Mouse (Mus musculus) intestine, postnatal 0 days (tissue): ENCODE data around the gene C3. TPM values are rescaled to one million over a fixed set of nuclear protein-coding genes. Genes with fewer than 3 reads are reported as not detected.

Experiments
- ATAC-seq: fragments of 200-750 bp; cut with Nextera tagmentation; 2 replicates; pipeline ENCODE4 v1.8.0; 2017; ENCODE audit warnings: mild to moderate bottlenecking, moderate TSS enrichment, moderate library complexity
- H3K27ac ChIP-seq: fragments of 300-500 bp; sonication (generic); 2 replicates; pipeline ENCODE4 v1.5.1; 2014; ENCODE audit warnings: mild to moderate bottlenecking, low read depth, low read length, moderate library complexity
- H3K27me3 ChIP-seq: fragments of 300-500 bp; sonication (generic); replicated peaks from 2 replicates; pipeline ENCODE4 v1.6.1; 2014; ENCODE audit warnings: low read length, mixed read lengths; ENCODE audit not compliant: control insufficient read depth, insufficient read depth
- H3K36me3 ChIP-seq: fragments of 300-500 bp; sonication (generic); 2 replicates; pipeline ENCODE4 v1.6.1; 2014; ENCODE audit warnings: mild to moderate bottlenecking, moderate library complexity; ENCODE audit not compliant: control insufficient read depth, insufficient read depth
- H3K4me1 ChIP-seq: fragments of 300-500 bp; sonication (generic); replicated peaks from 2 replicates; pipeline ENCODE4 v1.6.1; 2014; ENCODE audit warnings: antibody characterized with exemption, low read length, mixed read lengths; ENCODE audit not compliant: control insufficient read depth, insufficient read depth
- H3K4me2 ChIP-seq: fragments of 300-500 bp; sonication (generic); replicated peaks from 2 replicates; pipeline ENCODE4 v1.6.1; 2014; ENCODE audit warnings: low read depth, mild to moderate bottlenecking, moderate library complexity
- H3K4me3 ChIP-seq: fragments of 300-500 bp; sonication (generic); 2 replicates; pipeline ENCODE4 v1.5.1; 2014; ENCODE audit warnings: low read depth, low read length
- H3K9ac ChIP-seq: fragments of 300-500 bp; sonication (generic); 2 replicates; pipeline ENCODE4 v1.6.1; 2014; ENCODE audit warnings: mild to moderate bottlenecking, low read depth, low read length
- H3K9me3 ChIP-seq: fragments of 300-500 bp; sonication (generic); 2 replicates; pipeline ENCODE4 v1.6.1; 2016; ENCODE audit warnings: mixed run types; ENCODE audit not compliant: control insufficient read depth
- CTCF ChIP-seq: sonication (generic); IDR thresholded peaks from 2 replicates; pipeline ENCODE4 v1.5.1; 2016; ENCODE audit warnings: low read depth, mild to moderate bottlenecking, control low read depth, antibody characterized with exemption, moderate library complexity
- WGBS: fragments of 180-500 bp; shearing (Covaris S2); extraction: QIAGEN DNeasy Blood & Tissue Kit; methylation state at CpG from one replicate; pipeline ENCODE4 v1.1.7; 2014; 5-methylcytosine and 5-hydroxymethylcytosine counted together
- polyA plus RNA-seq: library from polyadenylated mRNA; unstranded; fragments of >200 nt; fragmentation: Nextera tagmentation; extraction: Ambion mirVana; gene quantifications from 2 replicates; pipeline ENCODE4 v1.2.1, GENCODE M21; 2015

The C3 gene
- polyA plus RNA-seq, 1 experiment from 2014 or later, result 19.5 TPM

GRCm38 (mm10) chr17:57271301-57271700 is 43.4 kb upstream of the C3 start:
- TF ChIP-seq CTCF, result no peak
- Histone ChIP-seq H3K4me1 (0 out of 2 replicates have a peak, but pooled peaks cover 6% of the 10 kb centered on the region), H3K27me3 (no peaks in the 10 kb centered on the region), H3K4me2 (no peak overlapping the region), H3K27ac (no peak overlapping the region), H3K9me3 (no peaks in the 10 kb centered on the region), H3K4me3 (no peak overlapping the region), H3K36me3 (no peaks in the 10 kb centered on the region), H3K9ac (no peak overlapping the region)
- ATAC-seq, result no peak
- WGBS, result 63% methylated on average over 9 of the region's 9 CpGs

- peaks cover 10% of the 10 kb centered on the region for H3K36me3 ChIP-seq
- ATAC-seq, result no peak
- no peaks in the 10 kb centered on the region for H3K27me3 ChIP-seq
- no peaks in the 10 kb centered on the region for H3K9me3 ChIP-seq
- H3K4me2 ChIP-seq, result no peak overlapping the region
- TF ChIP-seq CTCF, result no peak
- H3K27ac ChIP-seq, result no peak overlapping the region
- no peak overlapping the region for H3K4me3 ChIP-seq
- H3K9ac ChIP-seq, result no peak overlapping the region
- 78% methylated on average over 6 of the region's 6 CpGs for WGBS
- no peaks in the 10 kb centered on the region; the same call in 1 of the 2 replicates for H3K4me1 ChIP-seq
Measured at GRCm38 (mm10) chr17:57267556-57268126, 39.7 kb upstream of the C3 start.

GRCm38 (mm10) chr17:57264972-57265945 is 37.3 kb upstream of the C3 start:
- no peaks in the 10 kb centered on the region; the same call in 1 of the 2 replicates for H3K4me1 ChIP-seq
- no peaks in the 10 kb centered on the region for H3K9me3 ChIP-seq
- 35% methylated on average over 21 of the region's 22 CpGs for WGBS
- no peak overlapping the region for H3K9ac ChIP-seq
- H3K27me3 ChIP-seq, result no peaks in the 10 kb centered on the region
- peak; percentile 82 for ATAC-seq
- H3K4me3 ChIP-seq, result peak overlapping the region; percentile 11; the same call in 1 of the 2 replicates
- H3K4me2 ChIP-seq, result peak overlapping the region; percentile 51
- peaks cover 30% of the 10 kb centered on the region for H3K36me3 ChIP-seq
- peak; percentile 60 for TF ChIP-seq CTCF
- peak overlapping the region; percentile 69 for H3K27ac ChIP-seq

- Histone ChIP-seq H3K9me3 (no peaks in the 10 kb centered on the region), H3K4me2 (peak overlapping the region; percentile 51; the same call in 1 of the 2 replicates), H3K4me1 (no peaks in the 10 kb centered on the region; the same call in 1 of the 2 replicates), H3K4me3 (no peak overlapping the region), H3K9ac (no peak overlapping the region), H3K36me3 (peaks cover 36% of the 10 kb centered on the region), H3K27ac (peak overlapping the region; percentile 69; the same call in 1 of the 2 replicates), H3K27me3 (no peaks in the 10 kb centered on the region)
- TF ChIP-seq CTCF, result no peak
- 60% methylated on average over 2 of the region's 2 CpGs for WGBS
- peak; percentile 68 for ATAC-seq
Measured at GRCm38 (mm10) chr17:57264164-57264563, 36.2 kb upstream of the C3 start.

- peaks cover 44% of the 10 kb centered on the region for H3K36me3 ChIP-seq
- H3K4me1 ChIP-seq, result no peaks in the 10 kb centered on the region; the same call in 1 of the 2 replicates
- H3K9me3 ChIP-seq, result no peaks in the 10 kb centered on the region
- WGBS, result 88% methylated on average over 17 of the region's 17 CpGs
- H3K9ac ChIP-seq, result no peak overlapping the region
- ATAC-seq, result no peak
- no peaks in the 10 kb centered on the region for H3K27me3 ChIP-seq
- TF ChIP-seq CTCF, result no peak
- no peak overlapping the region for H3K4me3 ChIP-seq
- H3K27ac ChIP-seq, result no peak overlapping the region
- no peak overlapping the region for H3K4me2 ChIP-seq
Measured at GRCm38 (mm10) chr17:57262901-57263550, 35.1 kb upstream of the C3 start.

- no peak for ATAC-seq
- Histone ChIP-seq H3K9me3 (no peaks in the 10 kb centered on the region), H3K4me2 (no peak overlapping the region), H3K4me1 (no peaks in the 10 kb centered on the region; the same call in 1 of the 2 replicates), H3K27ac (no peak overlapping the region), H3K27me3 (no peaks in the 10 kb centered on the region), H3K9ac (no peak overlapping the region), H3K4me3 (no peak overlapping the region), H3K36me3 (peaks cover 55% of the 10 kb centered on the region)
- no peak for TF ChIP-seq CTCF
- 27% methylated on average over 1 of the region's 1 CpGs for WGBS
Measured at GRCm38 (mm10) chr17:57261796-57262195, 33.9 kb upstream of the C3 start.
